8 mouse cellular contexts compared by ENCODE assay signal in genomic region chr12:70430307-70430950, GRCm38 (mm10). TPM values are rescaled to one million over a fixed set of nuclear protein-coding genes. Genes with fewer than 3 reads are reported as not detected.
A peak's percentile ranks its signal among the peaks of the same experiment; 100 is the strongest.
DNase-seq lines count a peak whose midpoint lies in the region; ATAC-seq lines count a peak whose summit lies in the region.
"Had no signal": no experiment of that assay in that cellular context is flagged by ENCODE, and none has a peak within 500 bp of the region (broad histone marks: within the 10 kb centered on the region; RNA-seq: fewer than 3 reads in every experiment).

No protein-coding gene starts in this region.

- 40% methylated on average over 8 of the region's 8 CpGs for WGBS in neural tube, embryonic 11.5 days
- WGBS in hindbrain, embryonic 12.5 days, result 35% methylated on average over 8 of the region's 8 CpGs
- WGBS in liver, embryonic 13.5 days (ENCODE audit: insufficient replicate concordance), result 35% methylated on average over 8 of the region's 8 CpGs

- DNase-seq in neural tube, embryonic 11.5 days (ENCODE audit: low spot score), result peak; percentile 50
- no peak for DNase-seq in neural tube, embryonic 10.5 days (ENCODE audit: extremely low spot score, low spot score)
- peak; percentile 23 for DNase-seq in ZHBTc4 (ENCODE audit: low read depth, low spot score)
- peak; percentile 39 to 78 for DNase-seq in cerebellum, postnatal 25 days
- DNase-seq in liver, embryonic 13.5 days, result peak; percentile 16
- peak; percentile 82 for DNase-seq in retina, postnatal 1 day

- H3K27me3 ChIP-seq in neural tube, embryonic 11.5 days (ENCODE audit: control insufficient read depth, insufficient read depth, low read length), result no peaks in the 10 kb centered on the region
- H3K27me3 ChIP-seq in hindbrain, embryonic 12.5 days, result no peaks in the 10 kb centered on the region
- no peaks in the 10 kb centered on the region for H3K27me3 ChIP-seq in liver, embryonic 13.5 days
- H3K27me3 ChIP-seq: limb, embryonic 13.5 days had no signal

- H3K36me3 ChIP-seq in neural tube, embryonic 11.5 days (ENCODE audit: control insufficient read depth, insufficient read depth, low read length), result no peaks in the 10 kb centered on the region
- H3K36me3 ChIP-seq in hindbrain, embryonic 12.5 days, result no peaks in the 10 kb centered on the region
- no peaks in the 10 kb centered on the region for H3K36me3 ChIP-seq in liver, embryonic 13.5 days
- H3K36me3 ChIP-seq: limb, embryonic 13.5 days had no signal

- H3K9me3 ChIP-seq in neural tube, embryonic 11.5 days (ENCODE audit: control insufficient read depth, low read length), result no peaks in the 10 kb centered on the region
- no peaks in the 10 kb centered on the region for H3K9me3 ChIP-seq in hindbrain, embryonic 12.5 days (replicated peaks)
- H3K9me3 ChIP-seq in liver, embryonic 13.5 days (replicated peaks), result no peaks in the 10 kb centered on the region
- H3K9me3 ChIP-seq: limb, embryonic 13.5 days had no signal

- H3K4me3 ChIP-seq in neural tube, embryonic 11.5 days (ENCODE audit: low read depth, low read length), result no peak overlapping the region
- no peak overlapping the region for H3K4me3 ChIP-seq in hindbrain, embryonic 12.5 days
- H3K4me3 ChIP-seq in liver, embryonic 13.5 days (replicated peaks), result no peak overlapping the region
- H3K4me3 ChIP-seq: limb, embryonic 13.5 days had no signal

- H3K9ac ChIP-seq in neural tube, embryonic 11.5 days (ENCODE audit: low read length), result no peak overlapping the region
- H3K9ac ChIP-seq in hindbrain, embryonic 12.5 days, result no peak overlapping the region
- no peak overlapping the region for H3K9ac ChIP-seq in liver, embryonic 13.5 days
- H3K9ac ChIP-seq: limb, embryonic 13.5 days had no signal

- H3K27ac ChIP-seq in neural tube, embryonic 11.5 days (ENCODE audit: low read depth, low read length), result no peak overlapping the region
- H3K27ac ChIP-seq in hindbrain, embryonic 12.5 days, result no peak overlapping the region
- H3K27ac ChIP-seq in liver, embryonic 13.5 days, result no peak overlapping the region
- H3K27ac ChIP-seq: limb, embryonic 13.5 days had no signal

- no peak; the same call in 1 of the 2 replicates for ATAC-seq in neural tube, embryonic 11.5 days (ENCODE audit: insufficient read depth, low FRiP score, low TSS enrichment)
- peak; percentile 56 for ATAC-seq in hindbrain, embryonic 12.5 days (ENCODE audit: low FRiP score)
- no peak for ATAC-seq in liver, embryonic 13.5 days (ENCODE audit: low read depth)

- H3K4me1 ChIP-seq in neural tube, embryonic 11.5 days (ENCODE audit: control insufficient read depth, insufficient read depth, low read length), result 0 out of 2 replicates have a peak, but pooled peaks cover 2% of the 10 kb centered on the region
- H3K4me1 ChIP-seq in hindbrain, embryonic 12.5 days, result peaks cover 8% of the 10 kb centered on the region; the same call in 1 of the 2 replicates
- H3K4me1 ChIP-seq in liver, embryonic 13.5 days (replicated peaks), result peaks cover 20% of the 10 kb centered on the region
- H3K4me1 ChIP-seq: limb, embryonic 13.5 days had no signal

- H3K4me2 ChIP-seq in neural tube, embryonic 11.5 days (ENCODE audit: low read depth), result no peak overlapping the region
- no peak overlapping the region for H3K4me2 ChIP-seq in hindbrain, embryonic 12.5 days (replicated peaks)
- H3K4me2 ChIP-seq in liver, embryonic 13.5 days, result no peak overlapping the region
- H3K4me2 ChIP-seq: limb, embryonic 13.5 days had no signal

RNA-seq across cellular contexts. Expression of gene Tmx1, which starts 22.5 kb away (rescaled TPM):
- polyA plus RNA-seq in neural tube, embryonic 11.5 days (2014; fragmentation: Nextera tagmentation; extraction: Ambion mirVana), result 120 and 127 TPM in 2 replicates
- polyA plus RNA-seq in hindbrain, embryonic 12.5 days (2016; fragmentation: Nextera tagmentation; extraction: Ambion mirVana), result 130 and 139 TPM in 2 replicates
- polyA plus RNA-seq in liver, embryonic 13.5 days (2015; fragmentation: Nextera tagmentation; extraction: Ambion mirVana), result 136 and 164 TPM in 2 replicates
